Mouse (Mus musculus): ENCODE measurements around the gene Znfx1.

Gene Znfx1

DNA sequence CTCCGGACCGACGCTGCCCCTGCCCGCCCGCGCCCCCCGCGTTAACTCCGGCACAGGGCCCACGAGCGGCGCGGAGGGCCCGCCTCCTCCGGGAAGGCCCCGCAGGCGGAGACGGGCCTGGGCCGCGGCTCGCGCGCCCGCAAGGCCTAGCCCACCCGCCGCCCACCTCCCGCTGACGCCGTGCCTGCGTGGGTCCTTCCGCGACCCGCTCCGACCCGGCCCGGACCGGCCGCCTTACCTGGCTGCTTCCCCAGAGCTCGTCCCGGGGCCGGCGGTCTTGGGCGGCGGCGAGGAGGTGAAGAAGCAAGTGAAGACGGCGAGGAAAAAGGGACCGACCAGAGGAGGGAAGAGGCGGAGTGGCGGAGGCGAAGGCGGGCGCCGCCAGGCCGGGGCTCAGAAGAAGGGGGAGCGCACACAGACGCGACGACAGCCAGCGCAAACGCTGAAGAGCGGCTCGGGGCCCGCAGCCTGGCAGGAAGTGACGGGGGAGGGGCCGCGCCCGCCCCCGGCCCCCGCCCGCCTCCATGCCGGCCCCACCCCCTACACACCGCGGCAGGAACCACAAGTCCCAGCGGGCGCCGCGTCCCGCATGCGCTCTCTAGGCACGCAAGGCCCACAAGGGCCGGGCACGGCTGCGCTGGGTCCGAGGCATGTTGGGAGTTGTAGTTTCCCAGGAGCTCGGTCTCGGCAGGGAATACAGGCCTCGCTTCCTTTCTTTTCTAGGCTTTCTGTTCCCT, 66.9 kb downstream of the Znfx1 start, which contains the start of gene Stau1:
Stau1 (minus strand) TSS at position 504 of the 737 bp plus-strand sequence.
- in situ Hi-C loops (cut with MboI, MseI): no loop called here

DNA sequence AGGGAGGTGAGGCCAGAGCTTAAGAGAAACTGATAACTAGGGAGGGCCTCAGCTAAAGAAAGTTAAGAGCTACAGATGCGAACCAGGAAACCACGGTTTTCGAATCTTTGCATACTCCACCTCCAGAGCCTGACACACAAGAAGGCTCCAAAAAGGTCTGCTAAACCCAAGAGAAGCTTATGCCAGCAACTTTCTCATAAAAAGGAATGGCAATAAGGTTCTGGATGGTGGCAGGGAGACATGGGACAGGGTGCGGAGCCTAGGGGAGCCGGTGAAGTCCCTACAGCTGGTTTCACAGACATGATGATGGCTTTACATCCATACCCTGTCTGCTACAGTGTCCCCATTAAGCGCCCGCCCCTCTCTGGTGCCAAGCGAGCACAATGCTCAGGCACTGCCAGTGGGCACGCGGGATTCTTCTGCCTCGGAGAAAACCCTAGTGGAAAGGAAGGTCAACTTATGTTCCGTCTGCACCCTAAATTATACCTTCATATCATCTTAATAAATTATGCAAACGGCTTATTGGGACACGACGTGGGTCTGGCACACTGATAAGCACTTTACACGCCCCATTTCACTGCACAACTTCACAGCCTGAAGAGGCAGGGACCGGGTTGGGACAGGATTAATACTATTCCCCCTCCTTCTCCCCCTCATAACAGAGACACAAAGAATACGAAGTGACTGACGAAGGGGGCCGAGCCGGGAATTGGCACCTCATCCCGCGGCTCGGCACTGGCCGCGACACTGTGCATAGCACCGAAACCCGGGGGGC, 67.6 kb downstream of the Znfx1 start:
- in situ Hi-C loops (cut with MboI, MseI): no loop called here

DNA sequence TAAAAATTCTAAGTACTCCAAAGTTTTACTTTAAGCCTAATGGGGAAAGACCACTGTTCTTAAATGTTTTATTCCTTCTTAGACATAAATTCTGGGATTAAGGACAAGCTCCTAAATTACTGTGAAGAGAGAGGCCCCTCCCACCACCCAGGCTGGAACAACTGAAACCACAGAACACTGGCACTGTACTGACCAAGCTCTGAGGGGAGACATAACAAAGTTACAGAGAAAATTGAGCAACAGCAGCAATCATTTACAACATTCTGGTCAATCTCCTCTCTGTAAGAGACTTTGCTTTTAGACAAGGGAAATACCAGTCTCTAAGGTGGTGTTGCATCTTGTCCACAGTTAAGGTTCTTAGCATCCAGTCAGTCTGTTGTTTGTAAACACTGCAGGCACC, 70.9 kb downstream of the Znfx1 start:
- in situ Hi-C loops (cut with MboI, MseI): no loop called here

DNA sequence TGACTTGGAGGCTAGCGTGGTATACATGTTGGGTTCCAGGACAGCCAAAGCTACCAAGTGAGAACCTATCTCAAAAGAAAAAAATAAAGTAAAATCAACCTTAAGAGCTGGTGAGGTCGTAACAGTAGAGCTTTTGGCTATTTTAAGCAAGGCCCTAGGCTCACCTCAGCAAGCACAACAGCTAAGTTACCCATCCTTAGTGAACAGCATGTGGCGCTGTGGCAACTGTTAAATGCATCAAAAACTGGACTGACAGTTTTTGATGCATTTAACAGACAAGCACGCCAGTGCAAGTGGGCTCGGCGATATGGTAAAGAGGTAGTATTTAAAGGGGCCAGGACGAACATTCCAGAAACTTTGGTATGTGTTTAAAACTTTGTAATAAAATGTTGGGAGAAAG, 72.0 kb downstream of the Znfx1 start:
- in situ Hi-C loops (cut with MboI, MseI): no loop called here
